Mouse (Mus musculus) MEL (cell line): ENCODE measurements around the gene Rsph1.

ENCODE experiments used
- CHD1 ChIP-seq: IDR thresholded peaks from 2 replicates; pipeline ENCODE4 v1.6.1; 2012; ENCODE audit warnings: low read depth, mild to moderate bottlenecking, inconsistent platforms, low read length, improper control_type of control experiment
- CTCF ChIP-seq, 3 experiments: IDR thresholded peaks in 2 of 3; conservative IDR thresholded peaks in 1 of 3; 2 replicates each; pipeline ENCODE4 v1.5.1; 2011 to 2012; ENCODE audit warnings: low read length in 3 of 3, low read depth in 2 of 3, mild to moderate bottlenecking in 2 of 3, improper control_type of control experiment in 1 of 3, inconsistent platforms in 1 of 3, mixed read lengths in 1 of 3, moderate library complexity in 1 of 3; ENCODE audit not compliant: control insufficient read depth in 1 of 3, insufficient read depth in 1 of 3, poor library complexity in 1 of 3, severe bottlenecking in 1 of 3
- EP300 ChIP-seq, 2 experiments: IDR thresholded peaks; 2 replicates each; pipeline ENCODE4 v1.6.1; 2011; ENCODE audit warnings: improper control_type of control experiment in 2 of 2, low read length in 2 of 2, low read depth in 1 of 2, mild to moderate bottlenecking in 1 of 2
- GATA1 ChIP-seq: IDR thresholded peaks from 2 replicates; pipeline ENCODE4 v1.6.1; 2011; ENCODE audit warnings: low read depth, low read length, improper control_type of control experiment
- MAX ChIP-seq: IDR thresholded peaks from 2 replicates; pipeline ENCODE4 v1.6.1; 2011; ENCODE audit warnings: low read length, improper control_type of control experiment
- POLR2A ChIP-seq, 2 experiments: IDR thresholded peaks; 2 replicates each; pipeline ENCODE4 v1.6.1; 2011 to 2012; ENCODE audit warnings: low read length in 2 of 2, mild to moderate bottlenecking in 2 of 2, control low read depth in 1 of 2, improper control_type of control experiment in 1 of 2, low read depth in 1 of 2, moderate library complexity in 1 of 2; ENCODE audit not compliant: control insufficient read depth in 1 of 2, insufficient read depth in 1 of 2, poor library complexity in 1 of 2
- POLR2AphosphoS5 ChIP-seq: IDR thresholded peaks from 2 replicates; pipeline ENCODE4 v1.6.1; 2012; ENCODE audit warnings: low read depth, borderline replicate concordance, mild to moderate bottlenecking, inconsistent platforms, low read length, moderate library complexity, mixed read lengths
- SIN3A ChIP-seq: IDR thresholded peaks from 2 replicates; pipeline ENCODE4 v1.6.1; 2012; ENCODE audit warnings: low read length, improper control_type of control experiment, inconsistent platforms
- TCF12 ChIP-seq: IDR thresholded peaks from 2 replicates; pipeline ENCODE4 v1.6.1; 2014; ENCODE audit warnings: low read depth, mild to moderate bottlenecking, inconsistent platforms, low read length, improper control_type of control experiment, moderate library complexity
- ZNF384 ChIP-seq: IDR thresholded peaks from 2 replicates; pipeline ENCODE4 v1.6.1; 2012; ENCODE audit warnings: low read depth, mild to moderate bottlenecking, inconsistent platforms, low read length, improper control_type of control experiment

GRCm38 (mm10) chr17:31226931-31227330 lies 50.3 kb downstream of the Rsph1 start:
- TF ChIP-seq CHD1, result no peak
- TF ChIP-seq SIN3A, result no peak
- no peak for TF ChIP-seq EP300 (IDR thresholded peaks at IDR 0.05; ENCODE audit: low read depth in 1 of 2, low read length in 2 of 2)
- no peak for TF ChIP-seq TCF12
- TF ChIP-seq POLR2A (IDR thresholded peaks at IDR 0.05; ENCODE audit: control insufficient read depth in 1 of 2, insufficient read depth in 1 of 2, low read depth in 1 of 2, low read length in 2 of 2, poor library complexity in 1 of 2), result no peak
- TF ChIP-seq MAX, result no peak
- TF ChIP-seq GATA1, result no peak
- no peak for TF ChIP-seq ZNF384
- no peak for TF ChIP-seq CTCF (IDR thresholded peaks at IDR 0.05 in 2 of 3, conservative IDR thresholded peaks at IDR 0.05 in 1 of 3; ENCODE audit: control insufficient read depth in 1 of 3, insufficient read depth in 1 of 3, low read depth in 2 of 3, low read length in 3 of 3, poor library complexity in 1 of 3, severe bottlenecking in 1 of 3)
- no peak for TF ChIP-seq POLR2AphosphoS5
